Mouse (Mus musculus) midbrain, postnatal 0 days (tissue): ENCODE measurements at regions not wholly inside any gene's neighbourhood (a gene's known extent, or its start where the extent isn't known, plus 50 kb on each side); places are given as distances from the start of the nearest gene placed in this dataset.

Experiments
- ATAC-seq: fragments of 200-750 bp; cut with Nextera tagmentation; 2 replicates; pipeline ENCODE4 v1.8.0; 2017; ENCODE audit warnings: moderate number of reproducible peaks, mild to moderate bottlenecking, moderate TSS enrichment, moderate library complexity; ENCODE audit not compliant: low FRiP score
- DNase-seq: peaks from one replicate; pipeline ENCODE4 v3.0.0-alpha.2; 2015; ENCODE audit warnings: low spot score
- H3K27ac ChIP-seq: fragments of 300-500 bp; sonication (generic); 2 replicates; pipeline ENCODE4 v1.5.1; 2014; ENCODE audit warnings: low read depth, mild to moderate bottlenecking, low read length, mixed read lengths
- H3K27me3 ChIP-seq: fragments of 300-500 bp; sonication (generic); 2 replicates; pipeline ENCODE4 v1.6.1; 2014; ENCODE audit warnings: low read length, control low read depth, mixed read lengths; ENCODE audit not compliant: insufficient read depth
- H3K36me3 ChIP-seq: fragments of 300-500 bp; sonication (generic); 2 replicates; pipeline ENCODE4 v1.6.1; 2014; ENCODE audit warnings: low read length, control low read depth, mixed read lengths; ENCODE audit not compliant: insufficient read depth
- H3K4me1 ChIP-seq: fragments of 300-500 bp; sonication (generic); 2 replicates; pipeline ENCODE4 v1.6.1; 2014; ENCODE audit warnings: mild to moderate bottlenecking, control low read depth, antibody characterized with exemption, low read length, mixed read lengths; ENCODE audit not compliant: insufficient read depth
- H3K4me2 ChIP-seq: fragments of 300-500 bp; sonication (generic); 2 replicates; pipeline ENCODE4 v1.6.1; 2014; ENCODE audit warnings: low read depth, mild to moderate bottlenecking, low read length, mixed read lengths; ENCODE audit not compliant: poor library complexity, severe bottlenecking
- H3K4me3 ChIP-seq: fragments of 300-500 bp; sonication (generic); 2 replicates; pipeline ENCODE4 v1.5.1; 2014; ENCODE audit warnings: low read depth, mild to moderate bottlenecking, low read length, moderate library complexity
- H3K9ac ChIP-seq: fragments of 300-500 bp; sonication (generic); replicated peaks from 2 replicates; pipeline ENCODE4 v1.6.1; 2014; ENCODE audit warnings: mild to moderate bottlenecking, low read length, moderate library complexity, mixed read lengths; ENCODE audit not compliant: poor library complexity, severe bottlenecking
- H3K9me3 ChIP-seq: fragments of 300-500 bp; sonication (generic); 2 replicates; pipeline ENCODE4 v1.6.1; 2016; ENCODE audit warnings: low read length, control low read depth
- CTCF ChIP-seq: IDR thresholded peaks from 2 replicates; pipeline ENCODE4 v1.5.1; 2016; ENCODE audit warnings: antibody characterized with exemption, mild to moderate bottlenecking
- WGBS: fragments of 180-500 bp; shearing (Covaris S2); extraction: QIAGEN DNeasy Blood & Tissue Kit; methylation state at CpG from one replicate; pipeline ENCODE4 v1.1.7; 2014; 5-methylcytosine and 5-hydroxymethylcytosine counted together

DNA sequence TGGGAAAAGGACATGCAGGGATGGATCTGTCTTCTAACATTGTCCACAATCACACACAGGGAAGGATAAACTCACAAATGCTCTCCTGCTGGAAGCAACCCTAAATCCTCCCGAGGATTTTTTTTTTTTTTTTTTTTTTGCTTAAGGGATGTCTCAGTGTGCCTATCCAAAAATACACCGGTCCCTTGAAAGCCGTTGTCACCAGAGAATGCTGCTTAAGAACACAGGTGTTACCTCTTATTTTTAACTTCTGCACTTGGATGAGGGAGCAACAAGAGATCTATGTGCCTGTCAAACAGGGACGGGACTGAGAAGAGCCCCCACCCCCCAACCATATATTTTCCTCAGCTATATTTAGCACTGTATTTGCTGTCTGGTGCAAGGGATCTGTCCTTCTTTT, 375.8 kb downstream of the Tmem132b start:
- Histone ChIP-seq H3K4me3 (no peak overlapping the region), H3K9ac (no peak overlapping the region), H3K27me3 (no peaks in the 10 kb centered on the region), H3K36me3 (no peaks in the 10 kb centered on the region), H3K4me1 (no peaks in the 10 kb centered on the region), H3K4me2 (no peak overlapping the region), H3K27ac (no peak overlapping the region), H3K9me3 (no peaks in the 10 kb centered on the region)
- no peak for ATAC-seq
- WGBS: 90% methylated on average over 4 of the region's 4 CpGs
- DNase-seq: no peak
- TF ChIP-seq CTCF: no peak

DNA sequence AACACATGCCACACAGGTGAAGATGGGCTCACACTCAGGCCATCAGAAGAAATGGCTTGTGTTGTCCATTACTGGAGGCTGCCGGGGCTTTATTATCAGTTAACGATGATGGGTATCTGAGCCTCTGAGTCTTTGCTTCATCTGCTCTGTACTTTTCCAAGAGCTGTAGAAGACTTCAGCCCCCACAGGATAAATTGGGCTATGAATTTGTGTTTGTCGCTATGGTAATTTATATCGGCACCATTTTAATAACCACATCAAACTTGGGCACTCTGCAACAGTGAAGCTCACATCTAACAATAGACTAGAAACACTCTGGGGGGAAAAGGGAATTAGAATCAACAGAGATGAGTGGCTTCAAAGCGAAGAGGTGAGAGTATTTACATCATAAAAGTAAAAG, 376.3 kb downstream of the Tmem132b start:
- Histone ChIP-seq H3K27me3 (no peaks in the 10 kb centered on the region), H3K9me3 (no peaks in the 10 kb centered on the region), H3K4me2 (no peak overlapping the region), H3K27ac (no peak overlapping the region), H3K4me3 (no peak overlapping the region), H3K4me1 (no peaks in the 10 kb centered on the region), H3K9ac (no peak overlapping the region), H3K36me3 (no peaks in the 10 kb centered on the region)
- WGBS: 89% methylated on average over 5 of the region's 5 CpGs
- ATAC-seq (no peak), DNase-seq (no peak)
- no peak for TF ChIP-seq CTCF

DNA sequence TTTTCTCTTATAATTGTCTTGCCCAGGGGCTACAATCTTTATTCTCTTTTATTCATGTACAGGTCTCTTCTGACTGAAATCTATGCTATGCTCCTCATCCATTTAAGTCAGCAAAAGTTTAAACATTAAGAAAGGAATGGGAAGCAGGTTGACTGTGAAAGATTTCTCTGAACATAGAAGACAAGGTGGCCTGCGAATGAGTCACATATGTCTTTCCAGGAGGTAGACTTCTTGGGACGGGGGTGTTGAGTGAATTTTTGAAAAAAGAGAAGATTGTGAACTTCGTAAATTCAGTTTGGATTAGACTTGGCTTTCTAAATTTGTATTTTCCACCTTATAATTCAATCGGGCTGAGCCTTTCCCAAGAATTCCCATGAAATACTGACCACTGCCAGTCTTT, 384.3 kb downstream of the Tmem132b start:
- 91% methylated on average over 4 of the region's 4 CpGs for WGBS
- Histone ChIP-seq H3K27ac (no peak overlapping the region), H3K36me3 (no peaks in the 10 kb centered on the region), H3K9ac (no peak overlapping the region), H3K4me2 (no peak overlapping the region), H3K4me3 (no peak overlapping the region), H3K9me3 (no peaks in the 10 kb centered on the region), H3K4me1 (no peaks in the 10 kb centered on the region; the same call in 1 of the 2 replicates), H3K27me3 (no peaks in the 10 kb centered on the region)
- no peak for TF ChIP-seq CTCF
- ATAC-seq (no peak), DNase-seq (no peak)

DNA sequence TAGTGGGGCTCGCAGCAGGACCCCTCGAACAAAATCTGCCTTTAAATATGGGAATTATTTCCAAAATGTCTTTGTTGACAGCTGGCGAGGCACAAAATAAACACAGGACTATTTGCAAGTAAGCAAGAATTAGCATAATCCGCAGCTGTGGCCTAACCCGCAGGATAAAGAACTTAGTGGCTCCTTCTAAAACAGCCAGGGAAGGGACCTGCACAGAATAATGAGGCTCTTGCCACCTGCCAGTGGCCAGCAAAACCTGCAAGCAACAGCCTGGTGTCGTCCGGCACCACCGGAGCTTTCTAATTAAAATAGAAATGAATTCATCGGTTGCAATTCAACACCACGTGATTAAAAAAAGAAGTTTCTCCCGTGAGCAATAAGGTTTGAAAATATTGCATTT, 389.4 kb downstream of the Tmem132b start:
- H3K36me3 ChIP-seq: no peaks in the 10 kb centered on the region
- ATAC-seq: no peak
- H3K4me2 ChIP-seq: no peak overlapping the region

DNA sequence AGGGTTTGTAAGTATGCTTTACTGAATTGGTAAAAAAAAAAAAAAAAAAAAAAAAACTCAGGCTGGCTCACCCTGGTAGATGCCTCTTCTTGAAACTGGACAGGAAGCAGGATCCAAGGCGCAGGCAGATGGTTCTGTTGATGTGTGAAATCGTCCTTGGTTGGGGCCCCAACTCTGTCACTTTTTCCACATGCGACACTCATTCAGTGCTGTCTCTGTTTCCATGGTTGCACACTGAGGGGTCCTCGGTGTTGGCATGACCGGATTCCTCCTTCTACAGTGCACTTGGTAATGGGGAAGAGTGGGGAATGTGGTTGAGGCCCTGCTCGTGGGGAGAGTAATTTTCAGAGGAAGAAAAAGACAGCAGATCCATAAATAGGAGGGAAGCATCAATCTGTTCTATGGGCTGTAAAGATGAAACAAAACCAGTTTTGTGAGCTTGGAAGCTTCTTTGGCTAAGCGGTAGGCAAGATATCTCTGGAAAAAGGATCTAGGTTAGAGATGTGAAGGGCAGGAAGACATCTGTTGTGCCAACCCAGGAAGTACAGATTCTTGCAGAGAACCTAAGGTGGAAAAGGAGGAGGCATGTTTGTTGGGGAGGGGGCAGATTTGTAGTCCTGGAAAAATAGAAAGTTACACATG, 394.4 kb downstream of the Tmem132b start:
- WGBS: 44% methylated on average over 7 of the region's 7 CpGs
- H3K36me3 ChIP-seq: no peaks in the 10 kb centered on the region
- H3K27ac ChIP-seq: no peak overlapping the region
- DNase-seq (peak; percentile 88), ATAC-seq (no peak)
- no peak overlapping the region for H3K9ac ChIP-seq
- no peaks in the 10 kb centered on the region for H3K9me3 ChIP-seq
- no peaks in the 10 kb centered on the region for H3K4me1 ChIP-seq
- no peak overlapping the region for H3K4me2 ChIP-seq
- no peak overlapping the region for H3K4me3 ChIP-seq
- TF ChIP-seq CTCF: no peak
- H3K27me3 ChIP-seq: no peaks in the 10 kb centered on the region

More for the DNA sequence above, 389.4 kb downstream of the Tmem132b start:
- H3K4me1 ChIP-seq: no peaks in the 10 kb centered on the region; the same call in 1 of the 2 replicates
- no peak overlapping the region for H3K4me3 ChIP-seq
- no peaks in the 10 kb centered on the region for H3K27me3 ChIP-seq
- no peak overlapping the region for H3K27ac ChIP-seq
- H3K9me3 ChIP-seq: no peaks in the 10 kb centered on the region
- no peak for TF ChIP-seq CTCF
- no peak overlapping the region for H3K9ac ChIP-seq
- peak; percentile 27 for DNase-seq
- WGBS: 13% methylated on average over 11 of the region's 11 CpGs

DNA sequence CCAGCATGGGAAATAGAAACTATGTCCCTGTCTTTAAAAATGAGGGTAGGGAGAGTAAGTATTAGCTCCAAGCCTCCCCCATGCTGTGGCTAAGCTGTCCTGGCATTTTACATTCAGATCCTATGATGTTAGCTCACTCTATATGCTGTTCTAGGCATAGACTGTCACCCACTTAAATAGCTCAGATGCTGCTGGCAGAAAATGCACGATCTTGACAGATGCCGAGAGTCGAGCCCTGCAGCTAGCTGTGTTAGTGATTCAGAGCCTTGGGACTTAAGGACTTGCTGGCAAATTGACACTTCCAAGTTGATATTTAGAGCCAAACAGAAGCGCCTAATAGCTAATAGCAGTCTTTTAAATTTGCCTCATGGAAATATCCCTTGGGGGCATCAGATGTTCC, 399.9 kb downstream of the Tmem132b start:
- Histone ChIP-seq H3K27me3 (no peaks in the 10 kb centered on the region), H3K4me3 (no peak overlapping the region), H3K27ac (no peak overlapping the region), H3K9ac (no peak overlapping the region), H3K4me1 (no peaks in the 10 kb centered on the region), H3K9me3 (no peaks in the 10 kb centered on the region), H3K4me2 (no peak overlapping the region), H3K36me3 (no peaks in the 10 kb centered on the region)
- ATAC-seq (no peak), DNase-seq (peak; percentile 22)
- no peak for TF ChIP-seq CTCF
- 50% methylated on average over 4 of the region's 4 CpGs for WGBS
